Mouse (Mus musculus): ENCODE measurements around the gene Robo1.

Gene Robo1

GRCm38 (mm10) chr16:72603487-72604206 lies 295.5 kb downstream of the Robo1 start:
- no peak for DNase-seq (ENCODE audit: low read depth, low spot score)

- peak; percentile 25 for DNase-seq (ENCODE audit: low read depth, low spot score)
These were observed 297.0 kb downstream of the Robo1 start for GRCm38 (mm10) chr16:72605066-72605465.

GRCm38 (mm10) chr16:72610661-72611112 lies 302.6 kb downstream of the Robo1 start:
- DNase-seq (ENCODE audit: low read depth, low spot score) = no peak

GRCm38 (mm10) chr16:72614898-72615297 lies 306.8 kb downstream of the Robo1 start:
- DNase-seq (ENCODE audit: low read depth, low spot score) = no peak

GRCm38 (mm10) chr16:72615360-72615759 lies 307.3 kb downstream of the Robo1 start:
- no peak for DNase-seq (ENCODE audit: low read depth, low spot score)

- no peak for DNase-seq (ENCODE audit: low read depth, low spot score)
These were observed 314.3 kb downstream of the Robo1 start for GRCm38 (mm10) chr16:72622371-72622770.

- no peak for DNase-seq (ENCODE audit: low read depth, low spot score)
These were observed 314.8 kb downstream of the Robo1 start for GRCm38 (mm10) chr16:72622868-72623267.

- no peak for DNase-seq (ENCODE audit: low read depth, low spot score)
These were observed 325.7 kb downstream of the Robo1 start for GRCm38 (mm10) chr16:72633846-72634245.

GRCm38 (mm10) chr16:72639332-72639940 lies 331.3 kb downstream of the Robo1 start:
- no peak for DNase-seq (ENCODE audit: low read depth, low spot score)

- DNase-seq (ENCODE audit: low read depth, low spot score) = no peak
These were observed 333.1 kb downstream of the Robo1 start for GRCm38 (mm10) chr16:72640932-72641811.

- DNase-seq (ENCODE audit: low read depth, low spot score) = no peak
These were observed 337.8 kb downstream of the Robo1 start for GRCm38 (mm10) chr16:72645890-72646289.

- DNase-seq (ENCODE audit: low read depth, low spot score) = peak; percentile 20
These were observed 341.2 kb downstream of the Robo1 start for GRCm38 (mm10) chr16:72649314-72649713.

GRCm38 (mm10) chr16:72655411-72655810 lies 347.3 kb downstream of the Robo1 start:
- no peak for DNase-seq (ENCODE audit: low read depth, low spot score)

GRCm38 (mm10) chr16:72662837-72663350 lies 354.8 kb downstream of the Robo1 start:
- DNase-seq (ENCODE audit: low read depth, low spot score) = peak; percentile 30

GRCm38 (mm10) chr16:72663351-72664232 lies 355.5 kb downstream of the Robo1 start:
- peak; percentile 6 for DNase-seq (ENCODE audit: low read depth, low spot score)

- no peak for DNase-seq (ENCODE audit: low read depth, low spot score)
These were observed 356.1 kb downstream of the Robo1 start for GRCm38 (mm10) chr16:72664233-72664613.

GRCm38 (mm10) chr16:72664806-72665205 lies 356.7 kb downstream of the Robo1 start:
- DNase-seq (ENCODE audit: low read depth, low spot score) = no peak

- no peak for DNase-seq (ENCODE audit: low read depth, low spot score)
These were observed 357.3 kb downstream of the Robo1 start for GRCm38 (mm10) chr16:72665454-72665853.

GRCm38 (mm10) chr16:72670240-72671038 lies 362.3 kb downstream of the Robo1 start:
- no peak for DNase-seq (ENCODE audit: low read depth, low spot score)

GRCm38 (mm10) chr16:72677234-72677633 lies 369.1 kb downstream of the Robo1 start:
- DNase-seq (ENCODE audit: low read depth, low spot score) = no peak
